Mouse (Mus musculus) lung, postnatal 14 days (tissue): ENCODE measurements around the gene Caly.
A peak's percentile ranks its signal among the peaks of the same experiment; 100 is the strongest.

Experiments used
- DNase-seq: peaks from one replicate; pipeline ENCODE4 v3.0.0; 2021

Gene Caly

GRCm38 (mm10) chr7:140081408-140082241 is 723 bp downstream of the Caly start:
- no peak for DNase-seq

GRCm38 (mm10) chr7:140080503-140081156 is 1.7 kb downstream of the Caly start:
- DNase-seq: peak; percentile 55

- DNase-seq: peak; percentile 75
Observed at GRCm38 (mm10) chr7:140078711-140079110, 3.6 kb downstream of the Caly start.

GRCm38 (mm10) chr7:140077698-140078097 is 4.7 kb downstream of the Caly start:
- no peak for DNase-seq

DNA sequence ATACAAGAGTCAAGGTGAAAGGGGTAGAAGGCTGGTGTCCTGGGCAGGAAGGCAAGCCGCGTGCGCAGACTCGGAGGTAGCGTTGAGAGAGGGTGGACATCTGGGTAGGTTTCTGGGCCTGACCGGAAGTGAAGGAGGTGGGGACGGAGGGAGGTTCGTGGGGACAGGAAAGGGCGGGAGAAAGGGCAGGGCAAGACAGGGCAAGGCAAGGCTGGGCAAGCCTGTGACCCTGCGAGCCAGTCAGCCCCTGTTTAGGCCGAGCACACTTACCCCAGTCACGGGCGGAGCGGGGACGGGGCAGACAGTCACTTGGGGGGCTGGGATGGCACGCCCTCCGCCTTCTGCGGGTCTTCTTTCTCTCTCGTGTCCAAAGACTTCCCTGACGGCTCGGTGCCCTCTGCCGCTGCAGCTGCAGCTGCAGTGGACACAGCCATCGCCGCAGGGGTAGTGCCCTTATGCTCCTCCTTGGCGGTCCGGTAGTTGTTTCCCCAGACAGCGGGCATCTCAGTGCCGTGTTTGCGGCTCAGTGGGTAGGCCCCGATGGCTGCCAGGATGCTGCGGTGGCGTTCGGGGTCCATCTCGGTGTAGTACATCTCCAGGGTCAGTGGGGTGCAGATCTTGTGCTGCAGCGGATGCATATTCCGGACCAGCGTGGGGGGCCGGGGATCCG is 12.2 kb downstream of the Caly start:
- DNase-seq: no peak

DNA sequence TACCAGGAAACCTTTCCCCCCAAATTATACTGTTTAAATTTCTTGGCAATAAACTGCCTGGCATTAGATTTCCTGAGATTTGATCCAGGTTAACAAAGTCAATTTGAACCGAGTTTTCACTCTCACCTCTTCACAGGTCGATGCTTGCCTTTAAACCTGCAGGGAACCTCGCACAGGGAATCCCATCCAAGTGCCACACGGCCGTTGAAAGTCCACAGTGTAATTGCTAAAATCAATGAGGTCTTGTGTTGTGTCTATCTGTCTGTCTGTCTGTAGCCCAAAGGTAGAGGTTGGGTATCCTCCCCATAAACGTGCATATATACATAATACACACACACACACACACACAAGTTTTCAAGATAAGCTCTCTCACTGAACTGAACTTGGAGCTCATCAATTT is 15.0 kb downstream of the Caly start:
- no peak for DNase-seq

DNA sequence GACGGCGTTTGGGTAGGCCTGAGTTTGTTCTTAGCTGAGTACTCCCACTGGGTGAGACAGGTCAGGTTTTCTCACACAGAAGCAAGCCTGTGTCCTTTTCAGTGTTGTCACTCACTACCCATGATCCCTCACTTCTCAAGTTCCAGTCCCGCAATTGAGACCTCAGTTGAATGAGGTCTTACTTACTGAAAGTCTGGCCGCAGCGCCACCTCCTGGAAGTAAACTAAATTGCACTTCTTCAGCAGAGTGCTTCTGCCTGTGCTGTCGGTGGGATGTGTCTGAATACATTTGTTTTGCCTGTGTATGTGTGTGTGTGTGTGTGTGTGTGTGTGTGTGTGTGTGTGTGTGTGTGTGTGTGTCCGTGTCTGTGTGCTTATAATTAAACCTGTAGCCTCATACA is 19.3 kb downstream of the Caly start:
- peak; percentile 76 for DNase-seq

DNA sequence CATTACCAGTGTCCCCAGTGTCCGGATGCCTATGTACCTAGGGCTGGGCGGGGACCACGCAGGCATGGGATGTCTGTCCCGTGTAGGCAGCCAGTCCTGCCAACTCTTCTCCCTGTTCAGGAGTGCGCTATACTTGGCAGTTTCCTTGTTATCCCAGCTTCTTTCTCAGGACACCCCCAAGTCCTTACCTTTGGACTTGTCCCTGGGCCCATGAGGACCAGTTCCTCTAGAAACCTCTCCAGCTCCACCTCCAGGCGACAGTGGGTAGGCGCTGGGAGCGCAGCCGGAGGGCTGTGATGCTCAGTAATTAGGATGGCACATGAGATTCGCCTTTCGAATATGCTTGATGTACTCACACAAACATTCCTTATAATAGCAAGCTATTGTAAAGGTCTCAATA is 20.0 kb downstream of the Caly start:
- DNase-seq: peak; percentile 15

GRCm38 (mm10) chr7:140061832-140062130 is 20.6 kb downstream of the Caly start:
- DNase-seq: no peak

- peak; percentile 26 for DNase-seq
Observed at GRCm38 (mm10) chr7:140060936-140061831, 21.2 kb downstream of the Caly start.

DNA sequence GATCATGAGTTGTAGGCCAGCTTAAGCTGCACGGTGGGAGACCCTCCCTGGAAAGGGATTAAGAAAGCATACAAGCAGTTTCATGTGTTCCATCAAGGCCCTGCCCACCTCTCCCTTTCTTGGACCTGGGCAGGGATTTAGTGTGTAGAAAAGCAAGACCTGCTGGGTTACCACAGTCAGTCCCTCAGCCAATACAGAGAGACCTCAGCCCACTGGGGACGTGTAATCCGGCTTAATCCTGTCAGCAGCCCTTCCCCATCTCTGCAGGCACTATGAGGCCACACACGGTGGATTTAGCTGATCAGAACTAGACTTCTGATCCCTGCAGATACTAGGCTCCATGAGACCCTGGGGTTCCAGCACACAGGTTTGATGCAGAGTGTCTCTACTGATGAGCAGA is 22.7 kb downstream of the Caly start:
- no peak for DNase-seq

GRCm38 (mm10) chr7:140058528-140058927 is 23.8 kb downstream of the Caly start:
- DNase-seq: no peak

DNA sequence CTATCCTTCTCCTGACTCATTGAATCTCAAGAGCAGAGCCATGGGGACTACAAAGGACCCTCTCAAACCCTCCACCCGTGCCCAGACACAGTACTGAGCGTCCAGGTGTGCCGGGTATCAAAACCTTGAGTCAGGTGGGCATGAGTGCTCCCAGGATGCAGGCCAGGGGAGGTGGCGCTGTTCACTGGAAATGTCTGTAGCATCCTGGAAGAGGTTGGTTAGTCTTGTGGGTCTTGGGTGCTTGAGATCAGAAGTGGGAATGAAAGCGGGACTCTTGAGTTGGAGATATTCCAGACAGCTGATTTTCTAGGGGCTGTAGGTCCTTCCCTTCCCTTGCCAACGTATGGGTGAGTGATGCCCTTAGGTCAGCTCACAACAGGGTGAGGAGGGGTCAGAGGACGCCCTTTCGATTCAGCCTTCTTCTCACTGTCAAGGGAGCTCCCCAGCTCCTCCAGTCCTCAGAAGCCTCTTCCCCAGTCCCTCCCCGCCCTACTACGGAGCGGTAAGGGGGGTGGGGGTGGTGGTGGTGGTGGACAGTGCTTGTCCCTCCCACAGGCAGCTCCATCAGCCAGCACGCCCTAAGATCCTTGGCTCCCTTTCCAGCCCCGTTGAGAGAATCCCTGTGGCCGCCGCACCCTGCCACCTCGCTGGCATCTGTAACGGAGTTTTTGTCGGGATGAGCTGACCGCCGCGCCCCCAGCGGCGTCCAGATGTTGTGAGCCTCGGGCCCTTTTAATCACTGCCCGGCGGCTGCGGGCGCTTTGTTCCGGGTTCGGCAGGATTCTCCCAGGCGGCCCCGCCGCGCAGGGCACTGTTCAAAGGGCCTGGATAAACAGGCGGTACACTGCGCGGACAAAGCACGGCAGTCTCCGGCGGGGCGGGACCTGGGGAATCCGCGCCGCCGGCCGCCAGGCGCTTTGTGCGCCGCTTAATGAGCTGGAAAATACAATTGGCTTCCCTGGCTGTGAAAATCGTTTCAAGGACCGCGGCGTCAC is 24.6 kb downstream of the Caly start:
- DNase-seq: peak; percentile 21

DNA sequence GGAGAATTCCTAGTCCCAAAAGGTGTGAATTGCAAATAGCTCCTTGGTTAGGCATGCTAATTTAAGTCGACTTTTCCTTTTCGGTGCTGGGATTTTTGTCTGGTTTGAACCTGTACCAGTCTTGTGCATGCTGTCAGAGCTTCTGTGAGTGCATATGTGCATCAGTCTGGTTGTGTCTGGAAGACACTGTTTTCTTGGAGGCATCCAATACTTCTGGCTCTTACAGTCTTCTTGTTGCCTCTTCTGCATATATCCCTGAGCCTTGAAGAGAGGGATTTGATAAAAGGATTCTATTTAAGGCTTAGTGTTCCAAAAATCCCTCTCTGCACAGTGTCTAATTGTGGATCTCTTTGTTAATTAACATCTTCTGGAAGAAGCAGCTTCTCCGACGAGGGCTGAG is 28.2 kb downstream of the Caly start:
- DNase-seq: no peak

- DNase-seq: peak; percentile 21
Observed at GRCm38 (mm10) chr7:140049115-140049689, 33.1 kb downstream of the Caly start.

- DNase-seq: no peak
Observed at GRCm38 (mm10) chr7:140048361-140049114, 33.8 kb downstream of the Caly start, which contains the start of gene Msx3. Msx3 (minus strand) TSS chr7:140049089.

GRCm38 (mm10) chr7:140047811-140048311 is 34.5 kb downstream of the Caly start:
- DNase-seq: no peak

GRCm38 (mm10) chr7:140045546-140045945 is 36.8 kb downstream of the Caly start:
- DNase-seq: no peak

DNA sequence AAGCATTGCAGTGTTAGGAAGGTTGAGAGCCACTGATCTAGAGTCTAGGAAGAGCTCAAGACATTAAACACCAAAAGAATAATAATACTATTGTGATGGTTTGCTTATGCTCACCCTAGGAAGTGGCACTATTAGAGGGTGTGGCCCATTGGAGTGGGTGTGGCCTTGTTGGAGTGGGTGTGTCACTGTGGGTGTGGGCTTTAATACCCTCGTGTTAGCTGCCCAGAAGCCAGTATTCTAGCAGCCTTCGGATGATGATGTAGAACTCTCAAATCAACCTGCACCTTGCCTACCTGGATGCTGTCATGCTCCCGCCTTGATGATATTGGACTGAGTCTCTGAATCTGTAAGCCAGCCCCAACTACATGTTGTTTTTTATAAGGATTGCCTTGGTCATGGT is 39.6 kb downstream of the Caly start:
- no peak for DNase-seq

DNA sequence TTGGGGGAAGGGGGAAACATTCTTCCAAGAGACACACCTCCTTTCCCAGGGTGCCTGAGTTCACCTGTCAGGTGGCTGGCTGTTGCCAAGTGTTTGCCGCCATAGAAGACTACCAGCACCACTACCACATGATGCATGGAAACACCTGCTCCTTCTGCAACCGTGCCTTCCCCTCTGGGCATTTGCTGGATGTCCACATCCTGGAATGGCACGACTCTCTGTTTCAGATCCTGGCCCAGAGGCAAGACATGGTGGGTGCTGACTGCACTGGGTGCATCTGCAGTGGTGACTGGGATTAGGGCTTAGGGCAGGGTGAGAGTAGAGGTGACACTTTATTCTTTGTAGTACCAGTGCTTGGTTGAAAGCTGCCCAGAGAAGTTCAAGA is 45.2 kb downstream of the Caly start:
- no peak for DNase-seq
